Comparison of ENCODE assay signal across 9 mouse cellular contexts in genomic region chr1:106738092-106738491, GRCm38 (mm10). TPM values are rescaled to one million over a fixed set of nuclear protein-coding genes. Genes with fewer than 3 reads are reported as not detected.
DNase-seq lines count a peak whose midpoint lies in the region; ATAC-seq and TF ChIP-seq lines count a peak whose summit lies in the region.
"Had no signal": no experiment of that assay in that cellular context is flagged by ENCODE, and none has a peak within 500 bp of the region (broad histone marks: within the 10 kb centered on the region; RNA-seq: fewer than 3 reads in every experiment).

No protein-coding gene starts in this region.

- TF ChIP-seq POLR2A in cerebellum, adult 2 months (IDR thresholded peaks at IDR 0.05; ENCODE audit: borderline replicate concordance, insufficient read depth, low read length), result no peak

- ATAC-seq in neural tube, embryonic 13.5 days (ENCODE audit: low read depth), result 0 out of 2 replicates have a peak, but pooled peaks have one; percentile 47
- peak; percentile 74 for ATAC-seq in megakaryocyte, adult 5-6 weeks (ENCODE audit: poor library complexity, severe bottlenecking)

- no peak overlapping the region for H3K27ac ChIP-seq in cerebellum, adult 2 months (ENCODE audit: insufficient read depth, low read length)
- H3K27ac ChIP-seq in neural tube, embryonic 13.5 days (replicated peaks), result no peak overlapping the region
- H3K27ac ChIP-seq: hindbrain, embryonic 10.5 days had no signal

- no peak overlapping the region for H3K4me2 ChIP-seq in neural tube, embryonic 13.5 days

- WGBS in cerebellum, adult 2 months, result 95% methylated on average over 3 of the region's 3 CpGs
- WGBS in neural tube, embryonic 13.5 days, result 73% methylated on average over 3 of the region's 3 CpGs

- H3K36me3 ChIP-seq in neural tube, embryonic 13.5 days, result peaks cover 38% of the 10 kb centered on the region

- intact Hi-C loops in left cerebral cortex, postnatal 10 days (cut with DNase I), result no loop called here

- no peak overlapping the region for H3K4me3 ChIP-seq in cerebellum, adult 2 months (replicated peaks; ENCODE audit: insufficient read depth, low read depth, low read length)
- no peak overlapping the region for H3K4me3 ChIP-seq in neural tube, embryonic 13.5 days
- H3K4me3 ChIP-seq: hindbrain, embryonic 10.5 days had no signal

- H3K4me1 ChIP-seq in cerebellum, adult 2 months (ENCODE audit: control insufficient read depth, insufficient read depth, low read length), result peaks cover 3% of the 10 kb centered on the region
- H3K4me1 ChIP-seq in neural tube, embryonic 13.5 days (replicated peaks), result no peaks in the 10 kb centered on the region
- H3K4me1 ChIP-seq: hindbrain, embryonic 10.5 days had no signal

- H3K9ac ChIP-seq in neural tube, embryonic 13.5 days, result no peak overlapping the region

- TF ChIP-seq CTCF in cerebellum, adult 2 months (IDR thresholded peaks at IDR 0.05; ENCODE audit: borderline replicate concordance, insufficient read depth, low read depth, low read length), result peak; percentile 35; the same call in 1 of the 2 replicates

- H3K27me3 ChIP-seq in cerebellum, adult 2 months (ENCODE audit: control insufficient read depth, insufficient read depth, low read length), result no peaks in the 10 kb centered on the region
- H3K27me3 ChIP-seq in neural tube, embryonic 13.5 days, result no peaks in the 10 kb centered on the region

- no peaks in the 10 kb centered on the region for H3K9me3 ChIP-seq in neural tube, embryonic 13.5 days
- H3K9me3 ChIP-seq: hindbrain, embryonic 10.5 days had no signal

- no peak for DNase-seq in cerebellum, adult 2 months
- no peak for DNase-seq in cerebellum, adult 18-20 months
- DNase-seq in neural tube, embryonic 10.5 days (ENCODE audit: extremely low spot score, low spot score), result no peak
- peak; percentile 79 for DNase-seq in thymus, postnatal 4 days
- no peak for DNase-seq in left cerebral cortex, postnatal 10 days (ENCODE audit: extremely low spot score in 1 of 2, low spot score in 2 of 2)
- DNase-seq in heart, adult 8-10 months (ENCODE audit: low spot score), result no peak

RNA-seq across cellular contexts. Expression of gene Kdsr, which starts 21.4 kb away (rescaled TPM):
- polyA plus RNA-seq in cerebellum, adult 2 months (2012; rRNA removed), result 18.7 and 20.5 TPM in 2 replicates
- 10.9 and 11.3 TPM in 2 replicates for polyA plus RNA-seq in neural tube, embryonic 13.5 days (2015; fragmentation: Nextera tagmentation; extraction: Ambion mirVana)
- total RNA-seq in megakaryocyte, adult 5-6 weeks (2015), result 6.5 and 7.1 TPM in 2 replicates
- total RNA-seq in megakaryocyte, adult 5-6 weeks (2017), result 13.7 and 17.8 TPM in 2 replicates
- total RNA-seq in left cerebral cortex, postnatal 10 days (2021), result 10 to 100 TPM; 23.2 to 27.0 TPM
- total RNA-seq in heart, adult 8-10 months (2022), result 1 to 10 TPM; 4.3 to 7.5 (median 5.0) TPM

RNA-seq across cellular contexts. Expression of gene Bcl2, which starts 24.0 kb away (rescaled TPM):
- 3.9 and 4.6 TPM in 2 replicates for polyA plus RNA-seq in cerebellum, adult 2 months (2012; rRNA removed)
- 14.3 and 14.9 TPM in 2 replicates for polyA plus RNA-seq in neural tube, embryonic 13.5 days (2015; fragmentation: Nextera tagmentation; extraction: Ambion mirVana)
- total RNA-seq in megakaryocyte, adult 5-6 weeks (2015), result 7.1 and 8.0 TPM in 2 replicates
- 7.8 and 11.9 TPM in 2 replicates for total RNA-seq in megakaryocyte, adult 5-6 weeks (2017)
- 10 to 100 TPM in 1 of 2 experiments, 1 to 10 TPM in 1; 9.6 to 10.9 TPM for total RNA-seq in left cerebral cortex, postnatal 10 days (2021)
- 1 to 10 TPM; 3.7 to 5.4 (median 4.2) TPM for total RNA-seq in heart, adult 8-10 months (2022)

RNA-seq across cellular contexts. Expression of gene Vps4b, which starts 58.4 kb away (rescaled TPM):
- 26.5 and 33.0 TPM in 2 replicates for polyA plus RNA-seq in cerebellum, adult 2 months (2012; rRNA removed)
- 45.0 and 46.7 TPM in 2 replicates for polyA plus RNA-seq in neural tube, embryonic 13.5 days (2015; fragmentation: Nextera tagmentation; extraction: Ambion mirVana)
- 84.6 and 117 TPM in 2 replicates for total RNA-seq in megakaryocyte, adult 5-6 weeks (2015)
- 95.5 and 121 TPM in 2 replicates for total RNA-seq in megakaryocyte, adult 5-6 weeks (2017)
- 10 to 100 TPM; 43.2 to 44.6 TPM for total RNA-seq in left cerebral cortex, postnatal 10 days (2021)
- 10 to 100 TPM; 25.6 to 34.9 (median 29.4) TPM for total RNA-seq in heart, adult 8-10 months (2022)
